Mouse (Mus musculus) gastrocnemius, adult 8-10 months (tissue): ENCODE results near the gene Ppp1r14b. TPM values are rescaled to one million over a fixed set of nuclear protein-coding genes. Genes with fewer than 3 reads are reported as not detected.

ENCODE experiments used
- DNase-seq, 2 experiments: peaks; one replicate each; pipeline ENCODE4 v3.0.0; 2022; ENCODE audit warnings: low spot score in 2 of 2
- total RNA-seq, 4 experiments: library from RNA; stranded (reverse); gene quantifications; 2 replicates each; pipeline ENCODE4 v1.2.4; 2022

Gene Ppp1r14b
- 100 to 1,000 TPM; 144 to 194 (median 165) TPM for total RNA-seq

DNA sequence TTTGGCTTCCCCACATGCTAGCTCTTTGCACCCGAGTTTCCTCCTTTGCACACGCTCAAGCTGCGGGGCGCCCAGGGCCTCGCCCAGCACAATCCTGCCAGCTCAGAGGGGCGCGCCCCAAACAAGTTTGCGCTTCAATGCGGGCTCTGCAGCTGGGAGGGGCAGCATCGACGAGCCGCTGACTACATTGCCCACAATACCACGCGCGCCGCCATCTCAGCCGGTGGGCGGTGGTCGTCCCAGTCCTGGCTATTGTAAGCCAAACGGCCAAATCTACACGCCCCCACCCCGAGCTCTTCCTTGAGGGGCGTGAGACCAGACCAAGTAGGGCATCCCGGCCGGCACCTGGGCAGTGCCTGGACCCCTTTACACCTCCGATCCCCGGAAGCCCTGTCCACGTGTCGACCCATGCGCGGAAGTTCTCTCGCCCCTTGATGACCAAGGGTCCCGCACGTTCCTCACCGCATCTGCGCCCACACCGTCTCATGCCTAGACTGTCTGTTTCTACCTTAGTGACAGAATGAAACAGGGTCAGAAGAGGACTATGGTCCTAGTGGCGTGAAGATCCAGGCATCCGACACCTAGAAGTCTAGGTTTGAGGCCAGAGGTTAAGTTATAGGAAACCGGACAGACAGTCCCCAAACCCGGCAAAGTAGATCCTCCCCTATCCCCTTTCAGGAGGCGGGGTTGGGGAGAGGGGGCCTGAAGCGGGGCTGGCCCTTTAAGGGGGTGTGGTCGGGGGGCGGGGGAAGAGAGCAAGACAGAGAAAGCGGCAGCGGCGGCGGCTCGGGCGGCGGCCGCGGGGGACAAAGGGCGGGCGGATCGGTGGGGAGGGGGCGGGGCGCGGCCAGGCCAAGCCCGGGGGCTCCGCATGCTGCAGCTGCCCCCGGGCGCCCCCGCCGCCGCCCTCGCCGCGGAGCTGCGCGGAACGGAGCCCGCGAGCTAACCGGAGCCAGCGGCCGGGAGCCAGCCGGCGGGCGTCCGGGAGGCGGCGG is at the start of gene Ppp1r14b:
TSS of gene Ppp1r14b (plus strand) at position 758 of the 995 bp plus-strand sequence.
- peak; percentile 64 to 70 for DNase-seq

DNA sequence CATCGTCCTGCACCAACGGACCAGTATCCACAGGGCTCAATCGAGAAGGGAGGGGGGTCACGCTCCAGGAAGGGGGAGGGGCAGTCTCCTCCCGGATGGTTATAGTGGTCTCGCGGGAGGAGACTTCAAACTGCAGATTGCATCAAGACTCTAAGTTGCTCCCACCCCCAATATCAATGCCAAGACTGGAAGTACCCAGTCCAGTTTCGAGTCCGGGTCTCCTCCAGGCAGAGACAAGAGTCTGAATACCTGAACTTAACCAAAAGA is 49.5 kb upstream of the Ppp1r14b start, which contains the start of gene Catsperz:
TSS of gene Catsperz (minus strand) at position 74 of the 267 bp plus-strand sequence.
- DNase-seq = no peak

- no peak for DNase-seq
These were observed 49.0 kb upstream of the Ppp1r14b start for GRCm38 (mm10) chr19:6925611-6926329.

GRCm38 (mm10) chr19:6926559-6927255 is 48.1 kb upstream of the Ppp1r14b start:
- DNase-seq = no peak

GRCm38 (mm10) chr19:6928080-6928479 is 46.7 kb upstream of the Ppp1r14b start:
- no peak for DNase-seq

GRCm38 (mm10) chr19:6931002-6931401 is 43.8 kb upstream of the Ppp1r14b start:
- DNase-seq = no peak

- DNase-seq = no peak
These were observed 42.8 kb upstream of the Ppp1r14b start for GRCm38 (mm10) chr19:6932018-6932417.

DNA sequence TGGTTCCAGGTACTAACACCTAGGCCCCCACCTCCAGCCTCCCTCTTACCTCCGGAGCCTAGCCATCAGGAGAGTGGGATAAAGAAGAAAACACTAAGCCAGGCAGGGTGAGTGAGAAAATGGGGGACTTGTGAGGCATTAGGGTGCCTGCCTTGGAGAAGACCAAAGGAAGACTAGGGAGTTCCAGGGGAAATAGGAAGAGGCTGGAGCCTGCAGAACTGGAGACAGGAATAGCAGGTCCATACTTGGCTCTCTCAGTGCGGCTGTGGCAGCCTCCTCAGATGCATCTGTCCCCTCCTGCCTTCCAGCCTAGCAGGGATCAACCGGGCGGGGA is 41.7 kb upstream of the Ppp1r14b start:
- no peak for DNase-seq

GRCm38 (mm10) chr19:6933436-6934194 is 41.2 kb upstream of the Ppp1r14b start:
- DNase-seq = no peak

- DNase-seq = no peak
These were observed 40.4 kb upstream of the Ppp1r14b start, which contains the start of gene Kcnk4 for GRCm38 (mm10) chr19:6934195-6934977. TSS of gene Kcnk4 (minus strand) at chr19:6934515.

DNA sequence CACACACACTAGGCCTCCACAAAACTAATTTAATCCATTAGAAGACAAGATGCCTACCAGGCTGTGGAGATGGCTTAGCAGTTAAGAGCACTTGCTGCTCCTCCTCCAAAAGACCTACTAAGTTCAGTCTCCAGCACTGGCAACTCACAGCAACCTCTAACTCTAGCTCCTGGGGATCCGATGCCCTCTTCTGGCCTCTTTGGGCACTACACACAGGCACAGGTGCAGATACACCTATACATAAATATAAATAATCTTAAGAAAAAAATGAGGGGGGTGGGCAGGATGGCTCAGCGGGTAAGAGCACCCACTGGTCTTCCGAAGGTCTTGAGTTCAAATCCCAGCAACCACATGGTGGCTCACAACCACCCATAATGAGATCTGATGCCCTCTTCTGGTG is 38.5 kb upstream of the Ppp1r14b start:
- no peak for DNase-seq

DNA sequence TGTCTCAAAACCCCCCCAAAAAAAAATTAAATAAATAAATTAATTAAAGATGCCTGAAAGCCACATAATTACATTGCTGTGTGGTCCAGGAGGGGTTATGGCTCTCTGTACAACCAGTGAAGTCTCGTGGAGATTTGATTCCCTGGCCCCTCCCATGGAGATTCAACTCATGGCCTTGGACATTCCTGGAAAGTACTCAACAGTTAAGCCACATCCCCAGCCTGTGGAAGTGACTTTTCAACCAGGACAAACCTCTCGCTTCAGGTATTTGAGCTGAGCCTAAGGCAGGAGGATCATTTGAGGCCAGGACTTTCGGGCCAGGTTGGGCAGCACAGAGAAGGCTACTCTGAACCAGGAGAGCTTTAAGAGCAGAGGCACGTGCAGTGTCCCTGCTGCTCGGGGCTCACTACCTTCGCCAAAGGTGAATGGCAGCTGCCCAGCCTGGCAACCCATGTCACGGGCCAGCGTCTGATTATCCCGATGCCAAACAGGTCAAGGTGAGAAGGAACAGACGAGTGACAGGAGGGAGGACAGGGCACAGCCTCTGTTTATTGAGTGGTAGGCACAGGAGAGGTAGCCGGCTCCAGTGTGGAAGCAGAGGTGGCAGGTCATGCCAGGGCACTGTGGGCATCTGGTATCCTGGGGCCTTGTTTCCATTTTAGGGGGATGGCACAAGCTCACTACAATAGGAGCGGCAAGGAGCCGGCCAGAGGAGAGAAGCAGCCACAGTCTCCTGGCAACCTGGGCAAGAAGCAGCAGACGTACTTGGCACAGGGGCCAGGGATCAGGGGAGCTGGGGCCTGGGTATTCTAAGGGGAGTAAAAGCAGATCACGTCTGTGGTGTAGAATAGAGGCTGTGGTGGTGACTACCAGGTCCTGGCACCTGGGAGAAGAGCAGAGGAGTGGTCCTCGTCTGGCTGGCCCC is 37.0 kb upstream of the Ppp1r14b start:
- DNase-seq = no peak

DNA sequence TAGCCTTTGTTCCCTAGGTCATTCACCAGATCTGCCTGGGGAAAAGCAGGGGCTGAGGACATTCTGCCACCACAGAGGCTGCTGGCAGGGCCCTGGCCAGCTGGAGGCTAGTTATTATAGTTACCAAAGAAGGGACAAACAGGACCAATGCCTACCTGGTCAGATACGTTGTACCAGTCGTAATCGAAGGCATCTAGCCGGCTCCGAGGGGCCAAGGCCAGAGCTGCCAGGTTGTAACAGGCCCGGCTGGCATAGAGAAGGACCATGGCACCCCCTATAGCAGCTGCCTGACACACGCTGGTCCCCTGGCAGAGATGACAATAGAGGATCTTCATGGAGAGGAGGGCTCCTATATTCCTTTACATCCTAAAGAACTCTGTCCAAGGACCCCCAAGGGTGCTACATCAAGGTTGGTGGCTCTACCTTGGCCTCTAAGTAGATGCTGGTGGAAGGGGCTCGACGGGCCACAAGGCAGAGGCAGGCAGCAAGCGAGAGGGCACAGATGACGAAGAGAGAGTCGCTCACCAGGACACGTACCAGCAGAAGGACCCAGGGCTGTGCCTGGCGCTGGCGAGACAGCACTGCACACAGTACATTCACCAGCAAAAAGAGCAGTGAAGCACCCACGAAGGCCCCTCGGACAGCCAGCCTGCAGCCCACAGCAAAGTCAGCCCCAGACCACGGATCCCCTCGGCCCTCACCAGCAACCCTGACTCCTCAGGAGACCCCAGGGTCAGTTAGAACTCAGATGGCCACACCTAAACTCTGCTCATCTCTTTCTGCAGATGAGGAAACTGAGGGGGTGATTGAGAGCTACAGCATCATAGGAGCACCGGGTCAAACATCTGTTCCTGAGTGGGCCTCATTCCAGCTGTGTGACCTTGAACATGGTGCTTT is 35.4 kb upstream of the Ppp1r14b start:
- no peak for DNase-seq

DNA sequence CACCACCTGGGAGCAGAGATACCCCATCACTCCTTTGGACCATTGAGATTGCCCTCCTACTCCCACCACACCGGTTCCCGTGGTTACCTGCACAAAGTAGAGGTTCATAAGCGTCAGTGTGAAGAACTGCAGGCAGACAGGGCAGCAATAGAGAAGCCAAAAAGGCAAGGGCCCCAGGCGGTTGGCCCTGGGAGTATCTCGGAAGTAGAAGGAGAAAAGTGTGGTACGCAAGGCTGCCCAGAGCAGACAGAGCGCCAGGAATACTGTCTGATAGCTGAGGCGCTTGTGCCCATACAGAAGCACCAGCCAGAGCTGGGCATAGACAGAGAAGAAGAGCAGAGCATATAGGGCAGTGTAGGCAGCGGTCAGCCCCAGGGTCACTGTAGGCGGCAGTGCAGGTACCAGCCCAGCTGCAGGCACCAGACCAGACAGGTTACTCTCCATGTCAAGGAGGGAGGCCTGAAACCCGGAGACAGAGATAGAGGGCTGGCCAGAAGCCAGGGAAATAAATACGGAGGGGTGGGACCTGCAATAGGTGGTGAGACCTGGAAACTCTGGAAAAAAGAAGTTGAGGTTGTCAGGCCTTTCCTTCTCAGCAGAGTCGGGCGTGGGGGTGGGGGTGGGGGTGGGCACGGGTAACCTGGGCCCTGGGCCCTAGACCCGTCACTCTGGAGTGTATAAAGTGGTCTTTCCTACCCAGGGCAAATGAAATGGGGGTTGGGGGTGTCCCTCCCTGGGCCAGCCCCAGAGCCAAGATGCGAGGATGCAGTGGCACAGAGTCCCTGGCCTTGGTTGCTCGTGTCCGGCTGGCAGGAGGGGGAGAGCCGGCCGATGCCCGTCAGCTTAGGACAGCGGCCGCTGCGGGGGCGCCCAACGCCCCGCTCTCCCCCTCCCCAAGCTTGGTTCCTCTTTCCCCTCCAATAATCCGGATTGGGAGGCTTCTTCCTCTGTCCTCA is 34.1 kb upstream of the Ppp1r14b start:
- no peak for DNase-seq

GRCm38 (mm10) chr19:6941372-6942248 is 33.2 kb upstream of the Ppp1r14b start, which contains the start of gene Bad:
TSS of gene Bad (plus strand) at chr19:6941861.
- DNase-seq = peak; percentile 86 to 88

GRCm38 (mm10) chr19:6942249-6942691 is 32.5 kb upstream of the Ppp1r14b start, which contains the start of gene Gpr137:
TSS of gene Gpr137 (minus strand) at chr19:6942480.
- DNase-seq = peak; percentile 93 to 95
